ENCODE assay signal across 14 mouse cellular contexts in genomic region chr5:135002151-135002550, GRCm38 (mm10). TPM values are rescaled to one million over a fixed set of nuclear protein-coding genes. Genes with fewer than 3 reads are reported as not detected.
DNase-seq lines count a peak whose midpoint lies in the region; ATAC-seq and TF ChIP-seq lines count a peak whose summit lies in the region.
"Had no signal": no experiment of that assay in that cellular context is flagged by ENCODE, and none has a peak within 500 bp of the region (broad histone marks: within the 10 kb centered on the region; RNA-seq: fewer than 3 reads in every experiment).

No protein-coding gene starts in this region.

- no peak for TF ChIP-seq CTCF in kidney, postnatal 0 days (IDR thresholded peaks at IDR 0.05; ENCODE audit: low read depth)
- TF ChIP-seq CTCF in cerebellum, adult 2 months (IDR thresholded peaks at IDR 0.05; ENCODE audit: borderline replicate concordance, insufficient read depth, low read depth, low read length): no peak

- DNase-seq in R1 (ENCODE audit: low read depth, low spot score): peak; percentile 80
- DNase-seq in kidney, postnatal 0 days (ENCODE audit: low spot score): no peak
- peak; percentile 54 for DNase-seq in lung, postnatal 14 days
- DNase-seq in cerebellum, adult 2 months: no peak
- DNase-seq in layer of hippocampus, postnatal 36 days: no peak
- DNase-seq in embryo, embryonic 11 days: no peak
- DNase-seq: heart, adult 2 months; heart, postnatal 36 days had no signal

- H3K9ac ChIP-seq in embryonic facial prominence, embryonic 15.5 days: no peak overlapping the region
- no peak overlapping the region for H3K9ac ChIP-seq in kidney, postnatal 0 days (ENCODE audit: low read depth, low read length)
- H3K9ac ChIP-seq: limb, embryonic 13.5 days had no signal

- H3K27me3 ChIP-seq in embryonic facial prominence, embryonic 15.5 days: no peaks in the 10 kb centered on the region
- H3K27me3 ChIP-seq in kidney, postnatal 0 days (ENCODE audit: insufficient read depth, low read length): no peaks in the 10 kb centered on the region
- H3K27me3 ChIP-seq in cerebellum, adult 2 months (ENCODE audit: control insufficient read depth, insufficient read depth, low read length): no peaks in the 10 kb centered on the region
- H3K27me3 ChIP-seq: limb, embryonic 13.5 days had no signal

- H3K27ac ChIP-seq in embryonic facial prominence, embryonic 15.5 days (replicated peaks): peak overlapping the region; percentile 48; the same call in 1 of the 2 replicates
- H3K27ac ChIP-seq in kidney, postnatal 0 days: 0 out of 2 replicates have a peak overlapping the region, but pooled peaks have one; percentile 42
- H3K27ac ChIP-seq in cerebellum, adult 2 months (ENCODE audit: insufficient read depth, low read length): no peak overlapping the region
- H3K27ac ChIP-seq: heart, adult 2 months; limb, embryonic 13.5 days had no signal

- H3K4me2 ChIP-seq in embryonic facial prominence, embryonic 15.5 days (replicated peaks): no peak overlapping the region
- no peak overlapping the region for H3K4me2 ChIP-seq in kidney, postnatal 0 days (ENCODE audit: low read length)

- no peaks in the 10 kb centered on the region for H3K9me3 ChIP-seq in embryonic facial prominence, embryonic 15.5 days (replicated peaks)
- no peaks in the 10 kb centered on the region for H3K9me3 ChIP-seq in kidney, postnatal 0 days (replicated peaks; ENCODE audit: low read length)
- H3K9me3 ChIP-seq: G1E; limb, embryonic 13.5 days had no signal

- ATAC-seq in embryonic facial prominence, embryonic 15.5 days (ENCODE audit: insufficient number of reproducible peaks, low FRiP score, low TSS enrichment, low read depth): no peak
- ATAC-seq in kidney, postnatal 0 days (replicated peaks; ENCODE audit: low FRiP score, low read depth): peak; percentile 67

- WGBS in embryonic facial prominence, embryonic 15.5 days: 50% methylated on average over 5 of the region's 5 CpGs
- WGBS in kidney, postnatal 0 days: 58% methylated on average over 5 of the region's 5 CpGs
- WGBS in cerebellum, adult 2 months: 73% methylated on average over 5 of the region's 5 CpGs

- TF ChIP-seq POLR2A in cerebellum, adult 2 months (IDR thresholded peaks at IDR 0.05; ENCODE audit: borderline replicate concordance, insufficient read depth, low read length): no peak

- H3K36me3 ChIP-seq in embryonic facial prominence, embryonic 15.5 days: no peaks in the 10 kb centered on the region
- H3K36me3 ChIP-seq in kidney, postnatal 0 days (ENCODE audit: insufficient read depth, low read length): no peaks in the 10 kb centered on the region
- H3K36me3 ChIP-seq: G1E; limb, embryonic 13.5 days had no signal

- peaks cover 21% of the 10 kb centered on the region for H3K4me1 ChIP-seq in embryonic facial prominence, embryonic 15.5 days
- peaks cover 4% of the 10 kb centered on the region; the same call in 1 of the 2 replicates for H3K4me1 ChIP-seq in kidney, postnatal 0 days (replicated peaks; ENCODE audit: insufficient read depth, low read length)
- no peaks in the 10 kb centered on the region; the same call in 1 of the 2 replicates for H3K4me1 ChIP-seq in cerebellum, adult 2 months (ENCODE audit: control insufficient read depth, insufficient read depth, low read length)

- no peak overlapping the region for H3K4me3 ChIP-seq in embryonic facial prominence, embryonic 15.5 days (replicated peaks)
- H3K4me3 ChIP-seq in kidney, postnatal 0 days (replicated peaks; ENCODE audit: low read depth, low read length): no peak overlapping the region
- no peak overlapping the region for H3K4me3 ChIP-seq in cerebellum, adult 2 months (replicated peaks; ENCODE audit: insufficient read depth, low read depth, low read length)
- H3K4me3 ChIP-seq: heart, adult 2 months; limb, embryonic 13.5 days; myocyte had no signal

RNA-seq across cellular contexts. Expression of gene Abhd11, which starts 6.8 kb away (rescaled TPM):
- polyA plus RNA-seq in embryonic facial prominence, embryonic 15.5 days (2015; fragmentation: Nextera tagmentation; extraction: Ambion mirVana): 66.0 and 68.9 TPM in 2 replicates
- polyA plus RNA-seq in kidney, postnatal 0 days (2015; fragmentation: Nextera tagmentation; extraction: Ambion mirVana): 93.7 and 94.5 TPM in 2 replicates
- 59.0 and 65.1 TPM in 2 replicates for polyA plus RNA-seq in cerebellum, adult 2 months (2012; rRNA removed)
- 10 to 100 TPM; 27.7 to 33.1 TPM for total RNA-seq in layer of hippocampus, postnatal 36 days (2021)

RNA-seq across cellular contexts. Expression of gene Cldn3, which starts 16.1 kb away (rescaled TPM):
- polyA plus RNA-seq in embryonic facial prominence, embryonic 15.5 days (2015; fragmentation: Nextera tagmentation; extraction: Ambion mirVana): 39.7 and 50.9 TPM in 2 replicates
- 72.4 and 72.9 TPM in 2 replicates for polyA plus RNA-seq in kidney, postnatal 0 days (2015; fragmentation: Nextera tagmentation; extraction: Ambion mirVana)
- polyA plus RNA-seq in cerebellum, adult 2 months (2012; rRNA removed): 0.52 and 0.67 TPM in 2 replicates
- under 1 TPM; 0.61 to 0.92 TPM for total RNA-seq in layer of hippocampus, postnatal 36 days (2021)
- total RNA-seq: G1E; megakaryocyte-erythroid progenitor cell, adult 5-6 weeks had no signal
- polyA plus RNA-seq: myocyte had no signal

RNA-seq across cellular contexts. Expression of gene Stx1a, which starts 21.1 kb away (rescaled TPM):
- 16.2 and 19.7 TPM in 2 replicates for polyA plus RNA-seq in embryonic facial prominence, embryonic 15.5 days (2015; fragmentation: Nextera tagmentation; extraction: Ambion mirVana)
- 6.6 and 9.0 TPM in 2 replicates for polyA plus RNA-seq in kidney, postnatal 0 days (2015; fragmentation: Nextera tagmentation; extraction: Ambion mirVana)
- 12.1 and 12.4 TPM in 2 replicates for polyA plus RNA-seq in cerebellum, adult 2 months (2012; rRNA removed)
- 10 to 100 TPM; 96.3 to 96.4 TPM for total RNA-seq in layer of hippocampus, postnatal 36 days (2021)

RNA-seq across cellular contexts. Expression of gene Cldn4, which starts 55.4 kb away (rescaled TPM):
- 40.7 and 52.1 TPM in 2 replicates for polyA plus RNA-seq in embryonic facial prominence, embryonic 15.5 days (2015; fragmentation: Nextera tagmentation; extraction: Ambion mirVana)
- 55.7 and 59.1 TPM in 2 replicates for polyA plus RNA-seq in kidney, postnatal 0 days (2015; fragmentation: Nextera tagmentation; extraction: Ambion mirVana)
- polyA plus RNA-seq in cerebellum, adult 2 months (2012; rRNA removed): 0.07 TPM in 1 of 2 replicates, not detected in the other
- total RNA-seq in layer of hippocampus, postnatal 36 days (2021): not detected
- total RNA-seq: heart, adult 2 months; heart, postnatal 36 days; layer of hippocampus, adult 8-10 months; megakaryocyte-erythroid progenitor cell, adult 5-6 weeks had no signal
- polyA plus RNA-seq: G1E, myocyte had no signal

Comparison
In these comparisons a context has a peak if more than half of its experiments do, and no peak if none do; other contexts are left out.
1. DNase-seq: peak in R1 (single experiment) and lung, postnatal 14 days (single experiment); none in kidney, postnatal 0 days (single experiment), cerebellum, adult 2 months (0 of 2), layer of hippocampus, postnatal 36 days (0 of 2) and embryo, embryonic 11 days (single experiment).
2. RNA of gene Cldn3, which starts 16.1 kb away (polyA plus RNA-seq): 72.4 to 72.9 TPM in kidney, postnatal 0 days and 39.7 to 50.9 TPM in embryonic facial prominence, embryonic 15.5 days; 0.52 to 0.67 TPM in cerebellum, adult 2 months; every median in the first group is over 10 times any median in the second.